Mouse (Mus musculus): ENCODE data around the gene Epb41.

Gene Epb41

DNA sequence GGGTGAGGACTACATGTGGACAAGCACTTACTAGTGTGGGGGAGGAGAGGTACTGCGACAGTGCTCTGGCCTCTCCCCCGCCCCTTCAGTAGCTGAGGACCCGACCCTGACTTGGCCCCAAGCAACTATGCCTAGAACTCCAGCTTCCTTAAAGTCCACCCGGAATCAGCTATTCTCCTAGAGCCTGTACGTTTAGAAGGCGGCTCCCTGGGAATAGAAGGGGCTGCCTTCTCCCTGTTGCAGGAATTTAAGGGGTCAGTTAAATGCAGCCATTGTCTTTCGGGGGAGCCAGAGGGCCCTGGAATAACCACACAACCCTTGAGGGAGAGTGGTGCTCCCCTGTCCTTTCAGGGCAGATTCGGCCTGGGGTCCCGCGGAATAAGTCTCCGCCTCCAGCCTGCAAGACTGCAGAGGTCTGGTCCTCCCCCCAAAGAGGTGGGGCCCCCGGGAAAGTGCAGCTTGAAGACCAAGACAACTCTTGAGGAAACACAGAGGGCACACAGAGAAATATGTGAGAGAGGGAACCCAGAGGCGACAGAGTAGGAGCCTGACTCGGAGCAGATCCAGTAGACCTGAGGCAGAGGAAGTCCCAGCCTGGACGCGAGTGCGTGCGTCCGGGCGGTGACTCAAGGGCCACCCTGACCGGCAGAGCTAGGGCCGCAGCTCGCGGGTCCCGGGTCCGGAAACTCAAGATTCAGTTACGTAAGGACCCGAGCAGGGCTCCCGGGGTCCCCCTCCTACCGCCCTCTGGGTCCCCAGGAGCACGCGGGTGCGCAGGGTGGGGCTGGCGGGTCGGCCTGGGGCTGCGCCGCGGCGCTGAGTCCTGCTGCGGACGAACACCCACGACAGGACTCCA, 816 bp downstream of the Epb41 start, which contains the start of gene Gm10300:
Gene Gm10300, plus strand, starts transcription at position 621 of the 856 bp plus-strand sequence.
- DNase-seq (ENCODE audit: low spot score), result no peak

GRCm38 (mm10) chr4:132072946-132073345, 2.2 kb downstream of the Epb41 start:
- DNase-seq (ENCODE audit: low spot score), result no peak

DNA sequence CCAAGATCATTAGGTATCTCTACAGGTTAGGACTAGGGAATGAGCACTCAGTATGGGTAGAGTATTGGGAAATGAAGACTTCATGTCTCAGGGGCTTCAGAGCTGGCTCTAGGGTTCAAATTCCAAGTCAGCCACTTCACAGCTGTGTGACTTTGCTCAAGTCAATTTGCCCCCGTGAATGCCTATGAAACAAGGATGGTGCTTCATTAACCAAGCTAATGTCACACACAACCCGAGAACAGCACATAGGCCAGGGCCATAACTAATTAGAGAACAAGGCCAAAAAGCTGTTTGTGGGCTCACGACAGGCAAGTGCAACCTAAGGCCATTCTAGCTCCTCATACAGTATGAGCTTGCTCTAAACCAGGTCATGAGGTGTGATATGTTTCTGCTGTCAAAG, 3.0 kb downstream of the Epb41 start:
- no peak for DNase-seq (ENCODE audit: low spot score)

- no peak for DNase-seq (ENCODE audit: low spot score)
Measured at GRCm38 (mm10) chr4:132071674-132072073, 3.4 kb downstream of the Epb41 start.

GRCm38 (mm10) chr4:132067938-132068235, 7.2 kb downstream of the Epb41 start:
- no peak for DNase-seq (ENCODE audit: low spot score)

GRCm38 (mm10) chr4:132067112-132067937, 7.8 kb downstream of the Epb41 start:
- no peak for DNase-seq (ENCODE audit: low spot score)

DNA sequence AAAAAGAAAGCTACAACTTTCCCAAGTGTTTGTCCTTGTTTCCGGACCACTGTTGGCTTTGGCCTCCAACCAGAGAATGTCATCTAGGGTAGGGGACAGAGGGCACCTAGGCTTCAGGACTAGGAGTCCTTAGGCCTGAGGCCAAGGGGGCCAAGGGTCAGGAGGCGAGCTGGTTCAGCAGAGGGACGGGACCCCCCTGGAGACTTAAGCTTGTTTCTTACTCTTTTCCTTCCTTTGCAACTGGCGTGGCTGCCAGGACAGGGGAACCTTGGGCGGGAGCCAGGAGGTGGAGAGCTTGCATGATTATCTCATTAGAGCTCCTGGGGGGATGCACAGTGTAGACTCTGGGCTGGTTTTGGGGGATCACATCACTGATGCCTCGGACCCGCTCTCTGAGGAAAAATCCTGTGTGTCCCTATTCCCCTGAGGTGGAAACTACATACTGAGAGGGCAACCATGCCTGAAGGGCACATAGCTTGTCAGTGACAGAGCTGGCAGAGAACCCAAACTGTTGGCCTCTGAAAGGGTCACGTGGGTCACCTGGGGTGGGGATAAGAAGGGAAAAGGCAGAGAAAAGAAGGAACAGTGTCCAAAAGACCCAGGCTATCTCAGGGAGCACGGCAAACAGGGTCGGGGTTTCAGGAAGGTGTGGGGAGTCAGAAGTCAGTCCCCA, 8.9 kb downstream of the Epb41 start:
- DNase-seq (ENCODE audit: low spot score), result no peak

- DNase-seq (ENCODE audit: low spot score), result no peak
Measured at GRCm38 (mm10) chr4:132065578-132065977, 9.5 kb downstream of the Epb41 start.

- no peak for DNase-seq (ENCODE audit: low spot score)
Measured at GRCm38 (mm10) chr4:132064550-132064949, 10.6 kb downstream of the Epb41 start.

DNA sequence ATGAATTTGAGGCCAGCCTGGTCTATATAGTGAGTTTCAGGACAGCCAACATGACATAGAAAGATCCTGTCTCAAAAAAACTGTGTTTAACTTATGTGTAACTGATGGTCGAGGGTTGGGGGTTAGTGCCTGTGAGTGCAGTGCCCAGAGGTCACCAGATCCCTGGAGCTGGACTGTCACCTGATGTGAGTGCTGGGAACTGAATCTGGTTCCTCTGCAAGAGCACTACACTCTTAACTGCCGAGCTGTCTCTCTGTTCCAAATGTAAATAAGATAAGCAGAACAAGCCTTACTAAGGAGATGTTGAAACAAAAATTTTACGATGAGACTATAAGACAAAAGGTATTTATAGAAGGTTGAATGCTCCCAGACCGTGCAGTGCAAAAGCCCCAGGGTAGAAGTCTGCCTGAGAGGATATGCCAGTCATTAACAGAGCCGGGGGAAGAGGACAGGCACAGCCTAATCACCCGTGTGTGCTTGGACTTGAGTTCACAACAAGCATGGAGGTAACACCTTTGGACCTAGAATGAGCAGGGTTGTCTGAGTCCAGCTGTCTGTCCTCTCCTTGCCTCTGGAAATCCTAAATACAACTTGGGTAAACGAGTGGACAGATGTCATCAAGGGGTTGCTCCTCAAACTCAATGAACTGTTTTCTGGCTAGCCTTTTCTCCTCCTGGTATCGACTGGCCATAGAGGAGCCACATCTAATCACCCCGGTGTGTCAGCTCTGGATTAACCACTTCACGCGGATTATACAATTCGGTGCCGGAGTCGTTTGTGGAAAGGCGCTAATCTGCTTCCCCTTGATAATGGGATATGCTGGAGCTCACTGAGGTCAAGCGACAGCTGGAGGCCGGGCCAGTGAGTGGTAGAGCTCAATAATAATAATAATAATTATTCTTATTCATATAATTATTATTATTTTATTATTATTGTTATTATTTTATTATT, 11.9 kb downstream of the Epb41 start:
- no peak for DNase-seq (ENCODE audit: low spot score)

- DNase-seq (ENCODE audit: low spot score), result no peak
Measured at GRCm38 (mm10) chr4:132062289-132062688, 12.8 kb downstream of the Epb41 start.

DNA sequence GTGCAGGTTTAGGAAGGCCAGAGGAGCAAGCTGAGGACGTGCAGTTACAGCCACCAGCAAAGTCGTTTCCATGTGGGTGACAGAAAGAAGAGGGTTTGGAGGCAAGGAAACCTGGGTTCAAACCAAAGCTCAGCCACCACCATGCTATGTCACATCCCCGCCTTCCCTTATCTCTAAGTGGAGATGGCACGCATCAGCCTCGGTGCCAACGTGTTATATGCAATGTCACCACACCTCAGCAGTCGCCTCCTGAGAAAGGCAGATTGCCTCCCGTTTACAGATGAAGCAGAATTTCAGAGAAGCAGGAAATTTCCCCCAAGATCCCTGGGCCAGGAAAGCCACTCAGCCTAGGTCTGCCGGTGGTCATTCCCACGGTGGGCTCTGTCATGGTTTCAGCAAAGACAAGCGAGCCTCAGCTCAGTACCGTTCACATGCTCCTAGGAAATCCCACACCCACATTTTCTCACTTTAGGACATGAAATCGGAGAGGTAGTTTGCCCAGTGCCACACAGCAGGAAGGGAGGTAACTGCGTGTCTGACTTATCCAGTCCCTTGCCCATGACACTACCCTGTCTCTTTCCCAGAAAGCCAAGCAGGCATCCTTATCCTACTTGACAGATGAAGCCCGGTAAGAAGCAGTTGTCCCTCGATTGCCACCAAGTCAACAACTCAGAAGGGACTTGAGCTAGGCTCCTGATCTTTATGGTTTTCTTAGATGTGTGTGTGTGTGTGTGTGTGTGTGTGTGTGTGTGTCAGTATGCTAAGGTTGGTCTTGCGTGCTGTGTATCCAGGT, 14.9 kb downstream of the Epb41 start:
- no peak for DNase-seq (ENCODE audit: low spot score)

DNA sequence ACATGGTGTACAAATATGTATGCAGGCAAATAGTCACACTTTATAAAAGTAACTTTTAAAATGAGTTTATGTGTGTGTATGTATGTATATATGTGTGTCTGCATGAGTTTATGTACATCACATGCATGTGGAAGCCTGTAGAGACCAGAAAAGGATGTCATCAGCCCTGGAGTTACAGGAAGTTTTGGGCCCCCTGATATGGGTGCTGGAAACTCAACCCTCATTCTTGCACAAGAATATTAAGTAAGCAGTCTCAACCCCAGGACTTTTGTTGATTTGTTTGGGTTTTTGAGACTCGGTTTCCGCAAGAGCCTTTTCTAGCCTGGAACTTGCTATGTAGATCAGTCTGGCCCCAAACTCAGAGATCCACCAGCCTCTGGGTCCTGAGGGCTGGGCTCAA, 15.6 kb downstream of the Epb41 start:
- DNase-seq (ENCODE audit: low spot score), result no peak

DNA sequence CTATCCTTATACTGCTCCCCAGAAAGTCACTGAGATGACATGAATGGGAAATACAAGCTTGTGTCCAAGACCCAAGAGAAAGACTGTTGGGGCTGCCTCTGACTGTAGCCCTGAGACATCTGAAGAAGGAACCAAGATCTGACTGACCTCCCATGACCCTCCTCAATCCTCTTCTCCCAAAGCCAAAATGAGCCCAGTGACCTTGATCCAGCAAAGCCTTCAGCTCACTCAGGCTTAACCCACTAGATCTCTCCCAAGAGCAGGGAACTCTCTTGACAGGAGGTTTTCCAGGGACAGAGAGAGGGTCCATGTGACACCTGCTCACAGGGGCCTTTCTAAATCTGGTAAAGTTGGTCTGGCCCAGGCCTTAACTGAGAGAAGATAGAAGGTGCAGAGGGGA, 17.8 kb downstream of the Epb41 start:
- DNase-seq (ENCODE audit: low spot score), result no peak

GRCm38 (mm10) chr4:132051321-132052275, 23.5 kb downstream of the Epb41 start:
- no peak for DNase-seq (ENCODE audit: low spot score)

GRCm38 (mm10) chr4:132049549-132050200, 25.4 kb downstream of the Epb41 start:
- no peak for DNase-seq (ENCODE audit: low spot score)

DNA sequence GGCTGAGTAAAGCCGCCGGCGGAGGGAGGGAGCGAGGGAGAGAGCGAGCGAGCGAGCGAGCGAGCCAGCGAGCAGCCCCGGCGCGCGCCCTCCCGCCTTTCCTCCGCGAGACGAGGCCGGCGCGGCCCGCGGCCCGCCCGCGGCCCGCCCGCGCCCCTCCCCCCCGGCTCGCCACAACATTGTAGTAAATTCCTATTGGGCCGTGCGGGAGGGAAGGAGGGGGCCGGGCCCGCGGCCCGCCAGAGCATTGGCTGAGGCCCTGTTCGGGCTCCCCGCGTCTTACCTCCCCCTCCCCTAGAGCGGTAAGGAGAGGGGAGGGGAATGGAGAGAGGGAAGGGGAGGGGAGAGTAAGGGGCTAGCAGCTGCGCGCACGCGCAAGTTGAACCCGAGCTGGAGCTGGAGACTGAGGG, 26.1 kb downstream of the Epb41 start:
- DNase-seq (ENCODE audit: low spot score), result peak; percentile 75

GRCm38 (mm10) chr4:132048011-132048991, 26.8 kb downstream of the Epb41 start:
- no peak for DNase-seq (ENCODE audit: low spot score)

Data from left cerebral cortex, adult 11 months (tissue).